Mouse (Mus musculus): ENCODE data around the gene 4930505A04Rik.
A peak's percentile ranks its signal among the peaks of the same experiment; 100 is the strongest.
"Not testable (repeated sequence)": the region's sequence is repeated elsewhere in the genome, so short reads cannot be mapped to it uniquely, and the experiment has no call there.

The 4930505A04Rik gene

DNA sequence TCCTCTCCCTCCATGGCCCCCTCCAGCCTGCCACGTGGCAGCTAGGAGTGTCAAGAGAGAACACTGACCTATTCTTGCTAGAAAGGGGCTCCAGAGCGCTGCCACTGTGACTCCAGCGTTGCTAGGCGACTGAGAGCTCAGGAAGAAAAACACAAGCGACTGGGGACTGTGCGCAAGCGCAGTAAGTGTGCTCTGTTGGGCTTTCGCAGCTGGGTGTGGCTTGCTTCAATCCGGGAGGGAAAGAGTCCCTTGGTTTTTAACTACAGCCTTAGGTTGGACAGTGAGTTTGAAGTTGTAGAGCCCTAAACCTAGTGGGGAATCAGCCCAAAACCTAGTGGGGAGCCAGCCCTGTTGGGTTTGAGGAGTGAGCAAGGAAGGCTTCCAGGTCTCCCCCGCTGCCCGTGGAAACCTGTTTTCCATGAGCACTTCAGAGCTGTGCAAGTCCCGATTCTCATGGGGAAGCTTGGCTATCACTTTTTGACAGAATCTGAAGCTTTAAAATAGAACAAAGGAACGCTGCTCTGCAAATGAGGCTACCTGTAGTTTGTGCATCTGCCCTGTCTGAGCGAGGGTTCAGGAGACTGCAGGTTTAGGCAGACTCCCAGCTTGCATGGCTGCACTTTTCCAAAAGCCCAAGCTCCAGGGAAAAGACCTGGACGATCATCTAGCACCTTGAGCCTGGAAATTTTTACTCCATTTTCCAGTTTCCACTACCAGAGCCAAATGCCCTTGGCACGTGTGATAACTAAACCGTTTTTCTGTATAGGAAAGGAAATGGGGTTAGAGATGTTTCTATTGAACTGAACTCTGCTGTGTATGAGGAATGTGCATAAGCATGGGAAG is at the start of gene 4930505A04Rik:
TSS of gene 4930505A04Rik (minus strand) at position 77 of the 843 bp plus-strand sequence.
- peak; percentile 90 for DNase-seq (ENCODE audit: low read depth, low spot score)

DNA sequence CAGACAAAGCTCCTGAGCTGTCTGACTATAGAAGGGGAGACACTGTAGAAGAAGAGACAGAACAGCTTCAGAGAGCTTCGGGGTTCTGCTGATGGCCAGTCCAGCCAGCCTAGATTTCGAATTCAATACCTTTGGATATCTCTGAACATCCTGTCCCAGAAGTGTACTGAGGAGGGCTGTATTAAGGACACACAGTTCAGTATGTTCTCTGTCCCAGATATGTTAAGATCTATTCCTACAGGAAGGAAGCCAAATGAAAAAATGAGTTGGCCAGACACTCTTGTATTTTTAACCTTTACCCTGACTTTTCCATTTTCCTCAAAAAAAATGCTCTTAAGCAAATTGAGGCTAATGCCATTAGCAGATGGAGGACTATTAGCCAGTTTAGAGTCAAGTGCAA is 45.5 kb upstream of the 4930505A04Rik start:
- no peak for DNase-seq (ENCODE audit: low read depth, low spot score)

DNA sequence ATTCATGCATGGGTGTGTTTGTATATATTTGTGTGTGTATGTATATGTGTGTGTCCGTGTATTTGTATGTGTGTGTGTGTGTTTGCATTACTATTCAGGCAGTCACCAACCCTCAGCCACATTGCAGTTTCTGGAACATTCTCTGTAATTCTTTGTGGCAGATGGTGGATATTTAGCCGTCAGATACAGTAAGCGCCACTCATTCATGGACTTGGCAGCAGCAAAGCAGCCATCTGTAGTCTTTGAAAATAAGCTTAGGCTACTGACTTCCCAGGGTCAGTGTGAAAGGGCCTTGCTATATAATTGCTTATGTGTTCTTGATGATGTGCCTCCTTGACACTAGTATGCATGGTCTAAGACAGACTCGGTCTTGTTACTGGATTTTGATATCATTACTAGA is 36.6 kb upstream of the 4930505A04Rik start:
- DNase-seq (ENCODE audit: low read depth, low spot score) = no peak

DNA sequence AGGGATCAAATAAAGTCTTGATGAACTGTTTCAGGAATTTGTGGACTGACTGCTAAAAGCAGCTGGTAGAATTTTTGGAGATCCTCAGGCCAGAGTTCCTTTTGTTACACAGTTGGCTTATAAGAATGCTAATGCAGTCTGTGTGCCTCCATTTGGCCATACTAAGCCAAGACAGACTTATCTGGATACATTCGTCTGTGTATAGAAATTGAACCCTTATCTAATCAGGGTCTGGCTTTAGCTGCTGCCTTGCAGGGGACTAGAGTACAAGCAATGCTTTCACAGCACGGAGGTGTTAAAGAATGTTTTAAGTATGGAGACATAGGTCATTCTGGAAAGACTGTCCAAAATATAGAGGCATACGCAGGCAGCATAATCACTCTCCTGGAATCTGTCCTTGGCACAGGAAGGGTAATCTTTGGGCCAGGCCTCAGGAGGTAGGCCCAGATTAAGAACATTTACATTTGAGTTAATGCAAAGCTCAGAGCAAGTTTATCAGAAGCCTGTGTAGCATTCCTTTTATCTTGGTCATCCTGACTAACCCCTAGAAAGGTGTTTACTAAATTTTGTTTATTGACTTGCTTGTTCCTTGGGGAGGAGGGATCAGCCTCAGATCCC is 27.2 kb upstream of the 4930505A04Rik start:
- no peak for DNase-seq (ENCODE audit: low read depth, low spot score)

DNA sequence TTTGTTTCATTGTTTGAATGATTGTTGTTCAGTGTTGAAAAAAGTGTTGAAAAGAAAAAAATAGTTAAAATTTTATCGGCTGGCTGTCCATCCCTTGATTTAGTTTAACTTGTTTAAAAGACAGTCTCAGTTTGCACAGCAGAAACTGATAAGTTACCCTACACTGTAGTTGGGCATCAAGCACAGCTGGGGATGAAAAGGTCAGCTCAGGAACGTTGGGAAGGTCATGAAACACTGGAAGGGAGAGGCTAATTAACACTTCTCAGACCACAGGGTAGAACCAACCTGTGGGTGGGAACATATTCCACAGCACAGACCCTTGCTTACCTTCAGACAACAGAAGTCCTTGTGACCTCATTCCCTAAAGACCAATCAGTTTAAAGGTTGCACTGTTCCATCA is 25.5 kb upstream of the 4930505A04Rik start:
- no peak for DNase-seq (ENCODE audit: low read depth, low spot score)

DNA sequence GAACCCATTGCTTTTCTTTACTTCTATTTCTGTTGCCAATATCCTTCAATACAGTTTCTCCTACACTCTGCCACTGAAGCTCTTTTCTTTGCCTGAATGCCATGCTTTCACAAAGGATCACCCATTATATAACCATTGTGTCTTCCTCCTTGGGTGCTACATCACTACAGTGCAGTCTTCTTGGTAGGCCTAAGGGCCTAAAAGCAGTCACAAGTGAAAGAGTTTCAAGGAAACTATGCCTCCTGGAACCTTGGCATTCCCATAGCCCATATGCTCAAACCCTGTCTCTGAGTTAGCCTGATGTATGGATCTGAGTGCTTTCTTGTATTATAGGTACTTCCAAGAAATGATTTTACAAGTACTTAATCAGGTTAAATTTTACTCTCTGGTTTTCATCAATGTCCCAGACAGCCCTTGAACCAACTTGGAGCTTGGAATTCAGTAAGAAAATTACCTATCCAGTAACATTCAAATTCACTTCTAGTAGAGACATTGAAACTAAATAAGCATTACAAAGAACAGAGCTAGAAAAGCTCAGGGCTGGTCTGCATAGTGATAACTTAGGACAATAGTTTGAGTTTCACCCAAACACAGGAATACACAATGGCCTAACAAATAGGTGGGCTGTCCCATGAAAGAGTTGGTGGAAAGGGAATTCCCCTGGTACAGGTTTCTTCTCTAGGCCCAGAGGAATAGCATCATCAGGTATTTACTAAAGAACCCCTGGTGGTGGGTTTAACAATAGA is 20.1 kb upstream of the 4930505A04Rik start:
- DNase-seq (ENCODE audit: low read depth, low spot score) = no peak

DNA sequence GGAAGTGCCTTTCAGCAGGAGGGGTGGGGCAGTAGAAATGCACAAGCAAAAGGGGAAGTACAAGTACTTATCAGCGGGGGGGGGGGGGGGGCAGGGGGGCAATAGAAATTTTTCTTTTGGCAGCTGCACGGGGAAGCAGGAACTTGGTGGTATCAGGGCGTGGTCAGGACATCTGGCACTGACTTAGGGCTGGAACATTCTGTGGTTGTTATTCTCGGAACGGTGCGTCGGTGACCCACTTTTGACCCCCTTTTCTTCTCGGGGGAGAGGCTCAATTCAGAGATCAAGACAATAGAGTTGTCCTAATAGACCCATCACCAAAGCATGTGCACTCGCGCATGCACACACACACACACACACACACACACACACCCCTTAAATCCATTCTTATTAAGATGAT is 16.6 kb upstream of the 4930505A04Rik start:
- no peak for DNase-seq (ENCODE audit: low read depth, low spot score)

DNA sequence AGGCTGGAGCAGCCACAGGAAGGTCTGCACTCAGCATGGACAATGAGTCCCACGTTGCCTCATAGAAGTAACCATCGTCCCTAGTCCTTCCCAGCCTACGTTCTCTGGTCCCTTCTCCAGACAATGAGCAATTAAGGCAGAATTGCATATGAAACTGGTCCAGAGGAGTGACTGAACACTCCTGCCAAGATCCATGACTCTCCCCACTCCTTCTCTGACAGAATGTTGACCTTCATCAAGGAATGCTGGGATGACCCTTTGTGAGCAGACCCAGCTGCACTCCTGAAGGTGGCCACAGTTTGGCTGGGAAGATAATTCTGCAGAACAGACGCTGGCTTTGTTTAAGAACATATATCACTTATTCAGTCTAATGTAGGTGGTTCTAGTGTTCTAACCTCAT is 11.7 kb upstream of the 4930505A04Rik start:
- no peak for DNase-seq (ENCODE audit: low read depth, low spot score)

DNA sequence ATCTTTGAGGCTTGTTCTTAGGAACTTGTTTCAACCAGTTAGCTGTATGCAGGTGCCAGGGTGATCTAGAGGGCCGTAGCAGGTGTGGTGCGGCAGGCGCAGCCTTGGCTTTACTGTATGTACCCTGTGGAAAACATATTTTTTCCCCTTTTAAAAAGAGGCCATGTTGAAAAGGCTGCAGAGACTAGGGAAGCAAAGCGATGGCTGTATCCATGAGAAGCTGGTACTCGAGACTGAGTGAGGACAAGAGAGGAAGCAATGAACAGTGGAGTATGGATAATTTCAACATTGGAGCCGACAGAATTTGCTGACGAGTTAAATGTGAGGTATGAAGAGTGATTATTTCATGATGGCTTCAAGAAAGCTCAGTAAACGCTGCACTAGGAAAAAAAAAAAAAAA is 440 bp downstream of the 4930505A04Rik start:
- no peak for DNase-seq (ENCODE audit: low read depth, low spot score)

DNA sequence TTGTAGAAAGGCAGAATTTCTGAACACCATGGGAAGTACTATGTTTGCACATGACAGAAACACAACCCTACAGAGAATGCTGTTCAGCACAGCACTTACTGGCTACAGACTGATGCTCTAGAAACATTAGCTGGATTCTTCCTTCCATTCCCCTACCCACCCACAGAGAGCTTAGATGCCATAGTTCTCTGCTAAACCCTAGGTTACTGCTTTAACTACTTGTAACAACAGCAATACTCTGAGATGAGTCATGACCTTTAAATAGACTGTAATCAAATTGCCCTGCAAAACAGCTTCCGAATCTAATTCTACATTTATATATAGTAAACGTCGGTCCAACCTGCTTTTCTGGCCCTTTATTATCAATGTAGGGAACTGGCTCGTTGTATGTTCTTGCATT is 17.3 kb downstream of the 4930505A04Rik start:
- no peak for DNase-seq (ENCODE audit: low read depth, low spot score)

DNA sequence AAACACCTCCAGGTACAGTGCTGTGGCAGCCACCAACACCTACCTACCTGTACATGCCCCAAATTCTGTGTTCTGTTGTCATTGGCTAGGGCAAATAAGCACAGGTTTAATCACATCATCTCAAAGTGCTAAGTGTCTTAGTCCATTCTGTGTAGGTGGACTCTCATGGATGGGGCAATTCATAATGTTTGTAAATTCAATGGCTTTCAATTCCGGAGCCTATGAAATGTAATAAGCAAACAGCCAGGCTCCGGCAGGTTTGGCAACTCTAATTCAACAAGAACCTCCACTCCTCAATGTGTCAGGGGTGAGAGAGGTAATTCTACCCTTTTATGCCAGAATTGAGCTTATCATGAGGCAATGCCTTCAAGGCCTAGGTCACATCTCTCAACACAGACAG is 23.5 kb downstream of the 4930505A04Rik start:
- no peak for DNase-seq (ENCODE audit: low read depth, low spot score)

DNA sequence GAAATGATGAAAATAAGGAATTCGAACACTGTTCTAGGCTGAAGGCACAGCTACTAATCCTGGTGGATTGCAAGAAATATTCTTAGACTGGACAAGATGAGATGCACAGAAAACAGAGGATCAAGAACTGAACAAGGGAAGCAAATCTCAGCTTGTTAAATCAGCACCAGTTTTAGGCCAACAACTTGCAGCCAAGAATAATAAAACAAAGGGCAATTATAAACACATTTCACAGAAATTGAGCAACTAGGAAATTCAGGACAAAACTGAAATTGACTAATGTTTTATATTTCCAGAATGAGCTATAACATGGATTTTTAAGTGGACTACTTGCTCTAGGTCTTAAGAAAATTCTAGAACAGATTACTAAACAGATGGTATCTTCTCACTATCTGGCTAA is 24.1 kb downstream of the 4930505A04Rik start:
- no peak for DNase-seq (ENCODE audit: low read depth, low spot score)

DNA sequence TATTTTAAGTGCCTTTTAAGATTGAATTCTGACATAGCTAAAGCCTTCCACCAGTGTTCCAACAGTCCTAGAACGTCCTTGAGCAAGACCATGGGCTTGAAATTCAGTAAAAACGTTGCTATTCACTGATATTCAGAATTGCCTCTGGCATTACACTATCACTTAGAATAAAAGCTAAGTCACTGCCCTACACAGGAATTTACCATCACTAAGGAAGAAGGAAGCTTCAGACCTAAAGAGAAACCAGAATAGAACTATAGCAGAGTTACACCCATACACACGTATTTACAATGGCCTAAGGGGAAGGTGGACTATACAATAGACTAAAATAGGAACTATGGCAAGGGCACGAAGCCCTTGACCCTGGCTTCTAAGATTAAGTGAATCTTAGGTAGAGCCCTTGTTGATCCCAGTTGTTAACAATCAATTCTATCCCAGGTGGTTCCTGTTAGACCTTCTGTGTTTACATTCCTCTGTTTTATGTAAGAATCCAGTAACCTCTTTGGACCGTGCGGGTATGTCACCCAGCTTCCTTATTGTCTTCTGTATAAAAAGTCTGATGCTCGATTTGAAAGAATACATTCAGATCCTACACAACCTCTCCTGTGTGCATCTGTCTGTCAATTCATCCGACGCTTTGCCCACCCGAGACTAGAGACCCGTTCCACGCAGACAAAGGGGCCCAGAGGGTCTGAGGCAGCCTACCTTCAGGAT is 27.3 kb downstream of the 4930505A04Rik start:
- not testable (repeated sequence) for DNase-seq (ENCODE audit: low read depth, low spot score)

DNA sequence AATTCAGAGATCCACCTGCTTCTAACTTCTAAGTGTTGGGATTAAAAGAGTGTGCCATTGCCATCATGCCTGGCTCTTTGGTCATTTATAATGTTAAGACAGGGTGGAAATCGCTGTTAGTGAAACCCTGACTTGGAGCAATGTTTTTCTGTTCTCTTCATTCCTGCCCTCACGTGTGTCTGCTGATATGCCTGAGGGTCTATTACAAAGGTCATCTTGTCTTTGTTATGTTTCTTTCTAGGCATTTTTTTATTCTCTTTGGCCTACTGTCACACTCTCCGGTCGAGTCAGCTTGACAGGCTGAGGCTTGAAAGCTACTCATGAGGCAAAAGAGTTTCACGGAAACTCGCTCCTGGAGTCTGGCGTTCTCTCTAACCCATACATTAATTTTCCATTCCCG is 27.9 kb downstream of the 4930505A04Rik start:
- no peak for DNase-seq (ENCODE audit: low read depth, low spot score)

DNA sequence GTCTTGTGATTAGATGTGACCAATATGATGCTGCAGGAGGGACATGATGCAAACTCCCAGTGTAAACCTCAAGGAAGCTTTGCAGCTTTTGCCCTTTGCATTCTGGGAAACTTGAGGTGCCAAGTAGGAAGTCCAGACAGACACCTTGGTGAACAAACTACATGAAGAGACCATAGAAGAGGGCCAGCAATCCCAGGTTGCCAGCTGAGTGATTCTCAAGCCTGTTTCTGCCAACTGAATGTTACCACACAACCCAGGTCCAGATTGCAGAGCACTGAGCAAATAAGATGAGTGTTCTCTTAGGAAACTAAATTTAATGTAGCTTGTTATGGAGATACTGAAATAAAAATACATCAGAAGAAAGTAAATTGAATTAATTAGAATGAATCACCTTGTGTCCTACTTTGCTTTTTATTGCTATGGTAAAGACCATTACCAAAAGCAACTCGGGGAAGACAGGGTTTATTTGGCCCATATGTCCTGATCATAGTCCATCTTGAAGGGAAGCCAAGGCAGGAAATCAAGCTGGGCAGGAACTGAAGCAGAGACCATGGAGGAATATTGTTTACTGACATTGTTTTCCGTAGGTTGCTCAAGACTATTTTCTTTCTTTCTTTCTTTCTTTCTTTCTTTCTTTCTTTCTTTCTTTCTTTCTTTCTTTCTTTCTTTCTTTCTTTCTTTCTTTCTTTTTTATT is 38.2 kb downstream of the 4930505A04Rik start:
- no peak for DNase-seq (ENCODE audit: low read depth, low spot score)

DNA sequence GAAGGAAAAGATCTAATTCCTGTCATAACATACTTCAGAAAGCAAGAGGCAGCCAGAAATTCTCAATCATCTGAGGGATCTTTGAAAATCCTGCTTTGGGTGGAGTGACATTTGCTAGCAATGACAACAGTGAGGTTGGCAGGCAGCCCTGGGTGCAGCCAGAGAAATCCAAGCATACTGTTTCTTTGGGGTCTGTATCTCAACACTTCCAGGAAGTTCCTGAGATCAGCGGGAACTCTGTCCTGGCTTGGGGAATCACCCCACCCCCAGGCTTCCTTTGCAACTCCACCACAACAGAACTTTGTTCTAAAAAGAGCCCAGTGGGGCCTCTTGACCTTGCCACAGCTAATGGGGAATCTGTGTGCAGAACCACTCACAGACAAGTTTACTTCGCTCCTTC is 66.0 kb downstream of the 4930505A04Rik start:
- no peak for DNase-seq (ENCODE audit: low read depth, low spot score)

DNA sequence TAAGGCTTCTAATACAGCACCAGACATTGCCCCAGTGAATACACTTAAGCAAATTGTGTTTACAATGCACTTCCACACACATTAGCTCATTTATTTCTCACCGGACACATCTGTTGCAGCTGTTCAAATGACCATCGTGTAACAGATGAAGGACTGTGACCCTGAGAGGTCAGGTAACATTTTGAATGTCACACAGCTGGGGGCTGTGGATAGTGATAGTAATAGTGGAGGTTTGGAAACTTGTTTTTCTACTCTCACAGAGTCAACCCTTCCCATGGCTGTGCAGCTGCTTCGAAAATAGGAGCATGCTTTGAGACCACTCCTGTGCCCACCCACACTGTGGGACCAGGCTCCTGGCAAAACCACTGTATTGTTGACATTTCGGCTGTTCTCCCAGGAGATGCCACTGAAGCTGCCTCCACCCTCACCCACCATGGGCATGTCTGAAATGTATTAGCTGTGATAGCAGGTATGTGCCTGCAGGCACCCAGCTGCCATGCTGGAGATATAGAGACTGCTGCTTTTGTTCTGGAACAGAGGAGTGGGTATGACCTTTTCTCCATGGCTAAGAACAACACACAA is 66.9 kb downstream of the 4930505A04Rik start:
- no peak for DNase-seq (ENCODE audit: low read depth, low spot score)

DNA sequence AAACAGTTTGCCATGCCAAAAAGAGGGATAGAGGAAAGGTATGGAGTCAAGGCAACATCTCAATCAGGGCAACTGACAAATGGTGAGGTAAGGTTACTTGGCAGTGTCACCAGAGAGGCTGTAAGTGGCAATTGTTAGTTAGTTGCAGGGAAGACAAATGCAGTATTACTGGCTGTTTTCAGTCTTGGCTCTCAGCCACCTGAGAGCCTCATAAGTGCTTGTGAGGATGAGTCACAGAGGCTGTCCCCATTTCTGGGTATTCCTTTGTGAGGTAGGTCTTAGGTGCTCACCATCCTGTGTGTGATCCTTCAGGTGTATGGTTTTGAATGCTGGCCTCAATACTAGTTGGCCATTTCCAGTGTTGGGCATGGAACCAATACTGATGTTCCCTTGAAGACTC is 77.3 kb downstream of the 4930505A04Rik start:
- no peak for DNase-seq (ENCODE audit: low read depth, low spot score)

DNA sequence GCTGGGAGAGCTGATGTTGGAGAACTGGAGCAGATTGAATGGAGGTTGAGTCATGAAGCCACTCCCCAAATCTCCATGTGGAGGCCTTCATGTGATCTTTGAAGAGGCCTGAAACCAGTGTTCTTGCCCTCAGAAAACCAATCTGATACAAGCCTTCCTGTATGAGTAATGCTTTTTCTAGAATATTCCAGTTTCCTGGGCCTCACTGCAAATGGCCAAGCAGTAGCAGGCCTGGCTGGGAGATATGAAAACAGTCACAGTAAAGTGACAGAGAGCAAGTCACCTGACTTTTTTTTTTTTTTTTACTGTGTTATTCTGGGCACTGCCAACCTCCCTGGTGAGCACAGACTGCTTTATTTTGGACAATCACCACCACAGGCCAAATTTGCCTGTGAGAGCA is 88.6 kb downstream of the 4930505A04Rik start:
- no peak for DNase-seq (ENCODE audit: low read depth, low spot score)

All from embryo, embryonic 11.5 days (tissue).